Mouse (Mus musculus): ENCODE data around the gene Nrf1. TPM values are rescaled to one million over a fixed set of nuclear protein-coding genes. Genes with fewer than 3 reads are reported as not detected.

The Nrf1 gene
- polyA plus RNA-seq, 1 experiment = 2.9 TPM

DNA sequence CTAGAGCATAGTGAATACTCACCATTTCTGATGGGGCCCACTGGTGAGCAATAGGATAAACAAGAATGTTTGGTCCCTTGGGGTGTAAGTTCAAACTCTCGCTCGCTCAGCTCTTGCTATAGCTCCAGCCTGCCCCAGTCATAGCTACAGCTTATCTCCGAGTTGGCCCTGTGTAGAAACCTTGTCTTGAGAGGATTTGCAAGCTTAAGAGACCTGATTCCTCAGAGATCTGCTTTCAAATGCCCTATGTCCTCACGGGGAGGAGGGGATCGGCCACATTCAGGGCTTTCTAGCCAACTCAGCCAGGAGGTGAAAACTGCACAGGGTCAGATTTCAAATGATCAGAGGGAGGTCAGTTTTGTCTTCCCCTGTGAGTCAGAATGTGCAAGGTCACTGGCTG is 26.1 kb upstream of the Nrf1 start:
- TF ChIP-seq GATA1 (IDR thresholded peaks at IDR 0.05; ENCODE audit: low read length) (no peak), TAL1 (IDR thresholded peaks at IDR 0.05; ENCODE audit: low read length) (no peak)
- peaks cover 2% of the 10 kb centered on the region; the same call in 1 of the 2 replicates for H3K9me3 ChIP-seq (ENCODE audit: control insufficient read depth, low read length)
- H3K27me3 ChIP-seq (ENCODE audit: control insufficient read depth) = no peaks in the 10 kb centered on the region

DNA sequence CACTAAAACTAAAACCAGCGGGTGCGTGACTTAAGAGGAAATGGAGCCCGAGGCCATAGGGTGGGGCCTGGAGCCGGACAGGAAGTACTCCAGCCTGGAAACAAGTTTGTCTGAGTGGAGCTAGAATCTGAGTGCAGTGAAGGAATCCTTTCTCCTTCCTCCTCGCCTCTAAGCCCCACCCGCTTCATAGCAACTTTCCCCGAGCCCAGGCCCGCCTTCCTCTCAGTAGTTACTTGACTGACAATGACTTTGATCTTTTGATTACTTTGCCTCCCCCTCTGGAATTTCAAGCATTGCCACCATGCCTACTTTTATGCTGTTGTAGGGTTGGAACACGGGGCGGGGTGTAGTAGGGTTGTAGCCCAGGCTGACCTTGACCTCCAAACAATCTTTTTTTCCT is 21.0 kb upstream of the Nrf1 start:
- Histone ChIP-seq H3K4me3 (replicated peaks) (no peak overlapping the region), H3K36me3 (ENCODE audit: control insufficient read depth) (no peaks in the 10 kb centered on the region), H3K4me1 (ENCODE audit: control insufficient read depth) (peaks cover 2% of the 10 kb centered on the region; the same call in 1 of the 2 replicates), H3K9me3 (ENCODE audit: control insufficient read depth, low read length) (peaks cover 2% of the 10 kb centered on the region; the same call in 1 of the 2 replicates), H3K27me3 (ENCODE audit: control insufficient read depth) (no peaks in the 10 kb centered on the region)
- TF ChIP-seq TAL1 (IDR thresholded peaks at IDR 0.05; ENCODE audit: low read length) (no peak), GATA1 (IDR thresholded peaks at IDR 0.05; ENCODE audit: low read length) (no peak)

More for the DNA sequence above, 26.1 kb upstream of the Nrf1 start:
- H3K36me3 ChIP-seq (ENCODE audit: control insufficient read depth) = no peaks in the 10 kb centered on the region
- H3K4me1 ChIP-seq (ENCODE audit: control insufficient read depth) = no peaks in the 10 kb centered on the region
- no peak overlapping the region for H3K4me3 ChIP-seq (replicated peaks)

DNA sequence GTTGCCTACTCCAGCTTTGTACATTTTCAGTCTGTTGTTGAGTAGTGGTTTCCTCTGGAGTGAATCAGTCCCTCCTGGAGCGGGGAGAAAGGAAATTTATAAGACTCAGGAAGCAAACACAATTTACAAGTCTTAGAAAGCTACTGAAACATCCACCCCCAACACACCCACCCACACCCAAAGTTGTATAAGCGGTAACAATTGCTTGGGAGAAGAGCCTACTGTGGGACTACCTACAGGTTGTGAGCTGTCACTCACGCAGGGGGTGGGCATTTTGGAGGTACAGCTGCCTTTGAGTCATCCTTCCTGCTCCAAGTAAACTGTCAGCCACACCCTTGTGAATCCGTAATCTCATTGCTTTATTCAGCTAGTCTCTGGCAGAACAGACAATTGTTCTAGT is 19.4 kb upstream of the Nrf1 start:
- peaks cover 2% of the 10 kb centered on the region; the same call in 1 of the 2 replicates for H3K4me1 ChIP-seq (ENCODE audit: control insufficient read depth)
- H3K27me3 ChIP-seq (ENCODE audit: control insufficient read depth) = no peaks in the 10 kb centered on the region
- no peak for TF ChIP-seq GATA1 (IDR thresholded peaks at IDR 0.05; ENCODE audit: low read length)
- TF ChIP-seq TAL1 (IDR thresholded peaks at IDR 0.05; ENCODE audit: low read length) = no peak
- no peaks in the 10 kb centered on the region for H3K9me3 ChIP-seq (ENCODE audit: control insufficient read depth, low read length)
- no peak overlapping the region for H3K4me3 ChIP-seq (replicated peaks)
- no peaks in the 10 kb centered on the region for H3K36me3 ChIP-seq (ENCODE audit: control insufficient read depth)

DNA sequence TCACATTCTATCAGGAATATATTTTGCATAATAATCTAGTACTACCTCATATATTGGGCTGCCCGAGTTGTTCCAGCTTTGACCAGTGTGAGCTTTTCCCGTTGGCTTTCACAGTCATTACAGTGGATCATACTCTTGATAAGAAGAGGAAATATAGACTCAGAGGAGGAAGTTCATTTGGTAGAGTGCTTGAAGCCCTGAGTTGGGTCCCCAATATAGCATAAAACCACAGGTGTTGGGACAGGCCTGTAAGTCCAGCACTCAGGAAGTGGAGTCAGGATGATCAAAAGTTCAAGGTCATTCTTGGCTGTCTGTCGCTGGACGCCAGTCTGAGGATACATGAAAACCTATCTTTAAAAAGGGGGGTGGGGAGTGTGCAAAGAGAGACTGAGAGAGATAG is 12.7 kb upstream of the Nrf1 start:
- no peak overlapping the region for H3K4me3 ChIP-seq (replicated peaks)
- no peaks in the 10 kb centered on the region for H3K36me3 ChIP-seq (ENCODE audit: control insufficient read depth)
- peaks cover 2% of the 10 kb centered on the region; the same call in 1 of the 2 replicates for H3K4me1 ChIP-seq (ENCODE audit: control insufficient read depth)
- H3K27me3 ChIP-seq (ENCODE audit: control insufficient read depth) = no peaks in the 10 kb centered on the region
- H3K9me3 ChIP-seq (ENCODE audit: control insufficient read depth, low read length) = no peaks in the 10 kb centered on the region
- no peak for TF ChIP-seq TAL1 (IDR thresholded peaks at IDR 0.05; ENCODE audit: low read length)
- TF ChIP-seq GATA1 (IDR thresholded peaks at IDR 0.05; ENCODE audit: low read length) = no peak

DNA sequence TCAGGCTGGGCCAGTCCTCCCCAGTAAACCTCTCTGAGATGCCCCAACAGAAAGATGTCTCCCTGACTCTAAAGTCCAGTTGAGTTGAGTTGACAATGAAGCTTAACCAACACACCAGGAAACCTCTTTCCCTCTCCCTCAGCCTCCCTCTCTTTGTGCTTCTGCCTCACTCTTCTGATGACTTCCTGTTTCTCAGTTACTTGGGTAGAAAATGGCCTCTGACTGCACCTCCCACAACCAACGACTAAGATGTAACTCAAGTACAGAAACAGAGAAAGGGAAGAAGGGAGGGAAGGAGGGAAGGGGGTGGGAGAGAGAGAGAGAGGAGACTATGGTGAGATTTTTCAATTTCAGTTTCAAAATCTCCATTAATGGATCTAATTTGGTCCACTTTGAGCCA is 6.3 kb upstream of the Nrf1 start:
- Histone ChIP-seq H3K36me3 (ENCODE audit: control insufficient read depth) (peaks cover 3% of the 10 kb centered on the region), H3K27me3 (ENCODE audit: control insufficient read depth) (no peaks in the 10 kb centered on the region), H3K4me1 (ENCODE audit: control insufficient read depth) (peaks cover 16% of the 10 kb centered on the region), H3K9me3 (ENCODE audit: control insufficient read depth, low read length) (no peaks in the 10 kb centered on the region), H3K4me3 (replicated peaks) (no peak overlapping the region)
- no peak for TF ChIP-seq GATA1 (IDR thresholded peaks at IDR 0.05; ENCODE audit: low read length)
- no peak for TF ChIP-seq TAL1 (IDR thresholded peaks at IDR 0.05; ENCODE audit: low read length)

DNA sequence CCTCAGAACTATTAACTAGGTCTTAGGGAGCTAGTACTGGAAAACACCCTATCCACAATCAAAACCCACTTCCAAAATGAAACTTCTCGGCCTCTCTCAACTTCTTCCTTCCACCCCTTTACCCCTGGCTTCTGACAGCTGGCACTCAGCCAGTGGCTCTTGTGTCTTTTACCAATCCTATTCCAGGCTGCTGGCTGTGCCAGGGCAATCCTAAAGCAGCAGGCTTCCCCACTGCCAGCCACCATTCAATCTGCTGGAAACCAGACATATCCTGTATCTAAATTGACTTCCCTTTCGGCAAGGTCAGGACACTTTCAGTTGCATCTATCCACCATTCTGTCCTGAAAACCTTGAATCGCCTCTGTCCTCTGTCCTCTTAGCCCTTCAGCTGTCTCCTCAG is 5.3 kb upstream of the Nrf1 start:
- TF ChIP-seq GATA1 (IDR thresholded peaks at IDR 0.05; ENCODE audit: low read length) (no peak), TAL1 (IDR thresholded peaks at IDR 0.05; ENCODE audit: low read length) (no peak)

DNA sequence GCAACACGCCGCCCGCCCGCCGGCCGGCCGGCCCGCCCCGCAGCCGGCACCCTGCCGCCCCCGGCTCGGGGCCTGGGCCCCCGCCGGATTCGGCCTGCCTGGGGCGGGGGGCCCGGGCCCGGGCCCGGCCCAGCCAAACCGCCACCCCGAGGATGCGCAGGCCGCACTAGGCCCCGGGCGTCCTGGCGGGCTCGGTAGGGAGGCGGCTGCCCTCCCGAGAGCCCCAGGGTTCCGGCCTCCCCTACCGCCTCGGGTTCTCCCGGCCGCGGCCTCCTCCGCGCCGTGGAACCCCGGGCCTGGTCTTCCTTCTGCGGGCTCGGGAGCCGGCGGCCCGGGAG is 344 bp downstream of the Nrf1 start:
- H3K27me3 ChIP-seq (ENCODE audit: control insufficient read depth) = no peaks in the 10 kb centered on the region
- H3K4me3 ChIP-seq (replicated peaks) = peak overlapping the region; percentile 88
- H3K4me1 ChIP-seq (ENCODE audit: control insufficient read depth) = peaks cover 50% of the 10 kb centered on the region
- TF ChIP-seq GATA1 (IDR thresholded peaks at IDR 0.05; ENCODE audit: low read length) (no peak), TAL1 (IDR thresholded peaks at IDR 0.05; ENCODE audit: low read length) (no peak)
- H3K36me3 ChIP-seq (ENCODE audit: control insufficient read depth) = peaks cover 21% of the 10 kb centered on the region
- H3K9me3 ChIP-seq (ENCODE audit: control insufficient read depth, low read length) = no peaks in the 10 kb centered on the region

More for the DNA sequence above, 5.3 kb upstream of the Nrf1 start:
- Histone ChIP-seq H3K27me3 (ENCODE audit: control insufficient read depth) (no peaks in the 10 kb centered on the region), H3K4me3 (replicated peaks) (no peak overlapping the region), H3K9me3 (ENCODE audit: control insufficient read depth, low read length) (no peaks in the 10 kb centered on the region), H3K4me1 (ENCODE audit: control insufficient read depth) (peaks cover 23% of the 10 kb centered on the region), H3K36me3 (ENCODE audit: control insufficient read depth) (peaks cover 3% of the 10 kb centered on the region)

DNA sequence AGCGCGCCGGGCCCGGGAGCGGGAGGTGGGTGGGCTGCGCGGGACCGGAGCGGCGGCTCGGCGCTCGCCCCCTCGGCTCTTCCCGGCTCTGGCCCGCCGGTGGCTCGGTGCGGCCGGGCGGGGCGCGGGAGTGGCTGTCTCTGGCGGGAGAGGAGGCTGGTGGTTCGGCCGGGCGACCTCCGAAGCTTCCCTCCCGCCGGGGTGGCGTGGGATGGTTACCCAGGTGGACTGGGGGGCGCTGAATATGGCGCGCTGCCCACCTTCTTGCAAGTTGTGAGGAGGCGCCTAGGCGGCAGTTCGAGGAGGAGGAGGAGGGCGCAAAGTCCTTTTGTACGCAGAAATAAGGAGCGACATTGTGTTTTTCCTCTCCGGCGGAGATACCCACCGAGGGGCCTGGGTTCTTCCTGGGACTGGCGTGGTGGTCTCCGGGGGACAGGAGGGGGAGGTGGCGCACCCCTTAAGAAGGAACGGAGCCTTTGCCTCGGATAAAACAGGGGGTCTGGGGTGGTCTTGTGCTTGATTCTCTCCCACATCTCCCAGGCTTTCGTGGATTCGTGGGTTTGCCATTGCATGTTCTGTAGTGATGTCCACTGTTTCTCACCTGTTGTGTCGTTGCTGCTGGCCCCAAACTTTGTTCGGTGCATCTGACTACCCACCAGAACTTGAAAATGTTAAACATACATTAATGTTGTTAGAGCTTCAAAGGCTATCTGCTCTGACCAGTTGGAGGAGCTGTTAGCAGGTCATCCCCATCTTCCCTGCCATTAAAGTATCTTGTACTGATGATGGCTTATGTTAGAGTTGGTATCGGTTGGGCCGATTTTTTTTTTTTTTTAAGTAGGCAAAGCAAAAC is 939 bp downstream of the Nrf1 start:
- Histone ChIP-seq H3K4me1 (ENCODE audit: control insufficient read depth) (peaks cover 51% of the 10 kb centered on the region), H3K27me3 (ENCODE audit: control insufficient read depth) (no peaks in the 10 kb centered on the region), H3K4me3 (replicated peaks) (peak overlapping the region; percentile 88), H3K9me3 (ENCODE audit: control insufficient read depth, low read length) (no peaks in the 10 kb centered on the region), H3K36me3 (ENCODE audit: control insufficient read depth) (peaks cover 23% of the 10 kb centered on the region)
- TF ChIP-seq GATA1 (IDR thresholded peaks at IDR 0.05; ENCODE audit: low read length) = no peak
- no peak for TF ChIP-seq TAL1 (IDR thresholded peaks at IDR 0.05; ENCODE audit: low read length)

DNA sequence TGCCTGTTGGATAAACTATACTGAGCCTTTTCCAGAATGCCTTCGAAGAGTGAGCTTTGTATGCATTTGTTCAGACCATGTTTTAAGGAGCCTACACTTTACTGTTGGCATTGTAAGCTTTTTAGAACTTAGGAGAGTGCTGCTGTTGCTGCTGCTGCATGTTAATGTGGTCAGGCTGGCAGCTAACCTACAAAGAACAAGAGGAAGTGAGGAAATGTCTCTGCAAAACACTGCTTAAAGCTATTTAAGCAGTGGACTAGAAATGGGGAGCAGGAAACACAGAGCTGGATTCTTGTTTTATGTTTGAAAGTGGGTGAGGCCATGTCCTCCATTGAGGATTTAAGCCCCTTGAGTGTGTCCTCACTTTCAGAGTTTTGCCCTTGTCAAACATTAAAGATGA is 5.3 kb downstream of the Nrf1 start:
- Histone ChIP-seq H3K27me3 (ENCODE audit: control insufficient read depth) (no peaks in the 10 kb centered on the region), H3K4me3 (replicated peaks) (no peak overlapping the region), H3K4me1 (ENCODE audit: control insufficient read depth) (peaks cover 41% of the 10 kb centered on the region), H3K36me3 (ENCODE audit: control insufficient read depth) (peaks cover 26% of the 10 kb centered on the region), H3K9me3 (ENCODE audit: control insufficient read depth, low read length) (no peaks in the 10 kb centered on the region)
- TF ChIP-seq GATA1 (IDR thresholded peaks at IDR 0.05; ENCODE audit: low read length) (no peak), TAL1 (IDR thresholded peaks at IDR 0.05; ENCODE audit: low read length) (no peak)

Measured in erythroblast, embryonic 14.5 days (primary cell).